Comparison of ENCODE assay signal across 2 mouse cellular contexts in the genomic region with DNA sequence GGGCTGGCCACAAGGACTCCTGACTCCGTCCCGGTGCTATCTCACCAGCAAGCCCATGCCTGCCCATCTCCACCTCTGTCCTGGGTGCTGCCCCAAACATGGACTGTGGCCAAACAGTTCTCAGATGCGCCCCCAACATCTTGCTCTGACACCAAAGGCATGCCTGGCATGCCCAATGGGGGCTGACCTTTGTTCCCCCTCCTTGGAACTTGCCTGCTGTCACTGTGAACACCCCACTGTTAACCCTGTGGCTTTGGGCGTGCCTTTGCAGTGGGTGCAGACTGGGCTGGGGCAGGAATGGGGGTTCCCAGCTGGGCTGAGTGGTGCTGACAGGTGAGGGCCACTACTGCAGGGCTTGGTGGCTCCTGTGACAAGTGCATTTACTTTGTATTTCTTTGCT.
TF ChIP-seq lines count a peak whose summit lies in the region.

No protein-coding gene starts in this region.

TF ChIP-seq in C2C12, 6 proteins besides CTCF, POLR2A, EP300 and RAD21:
- TF ChIP-seq MYOD1 (IDR thresholded peaks at IDR 0.05; ENCODE audit: control insufficient read depth, insufficient read length, low read depth) (peak; percentile 3), CEBPB (IDR thresholded peaks at IDR 0.05; ENCODE audit: low read depth) (no peak)

TF ChIP-seq in MEL, 35 proteins besides CTCF, POLR2A, EP300 and RAD21 (continued from another document):
- TF ChIP-seq MYC (IDR thresholded peaks at IDR 0.05; ENCODE audit: low read depth, low read length) (no peak), SMC3 (IDR thresholded peaks at IDR 0.05; ENCODE audit: low read depth, low read length) (no peak), POLR2AphosphoS2 (IDR thresholded peaks at IDR 0.05; ENCODE audit: low read length) (peak; percentile 70; the same call in 1 of the 2 replicates), JUND (IDR thresholded peaks at IDR 0.05; ENCODE audit: low read depth, low read length) (no peak), POLR2AphosphoS5 (IDR thresholded peaks at IDR 0.05; ENCODE audit: borderline replicate concordance, low read depth, low read length) (no peak), ZMIZ1 (IDR thresholded peaks at IDR 0.05; ENCODE audit: low read depth, low read length) (0 out of 2 replicates have a peak, but pooled peaks have one; percentile 51), BHLHE40 (IDR thresholded peaks at IDR 0.05; ENCODE audit: borderline replicate concordance, low read depth, low read length) (no peak), ZKSCAN1 (IDR thresholded peaks at IDR 0.05; ENCODE audit: low read depth, low read length) (no peak), NELFE (IDR thresholded peaks at IDR 0.05; ENCODE audit: low read depth, low read length) (no peak), E2F4 (IDR thresholded peaks at IDR 0.05; ENCODE audit: borderline replicate concordance, low read depth, low read length) (no peak)
